Mouse (Mus musculus): Measurements from ENCODE around the gene Hip1r.

GRCm38 (mm10) chr5:123930508-123930989 lies 42.9 kb upstream of the Hip1r start, which contains the start of gene Ccdc62:
- TF ChIP-seq POLR2A (IDR thresholded peaks at IDR 0.05; ENCODE audit: insufficient read depth, low read depth, low read length) (peak; percentile 99), CTCF (IDR thresholded peaks at IDR 0.05; ENCODE audit: insufficient read depth, low read depth, low read length) (no peak)
